Mouse (Mus musculus) intestine, postnatal 0 days (tissue): ENCODE data around the gene Csta1. TPM values are rescaled to one million over a fixed set of nuclear protein-coding genes. Genes with fewer than 3 reads are reported as not detected.
"Not testable (repeated sequence)": the region's sequence is repeated elsewhere in the genome, so short reads cannot be mapped to it uniquely, and the experiment has no call there.

Experiments used
- ATAC-seq: fragments of 200-750 bp; cut with Nextera tagmentation; 2 replicates; pipeline ENCODE4 v1.8.0; 2017; ENCODE audit warnings: mild to moderate bottlenecking, moderate TSS enrichment, moderate library complexity
- H3K27ac ChIP-seq: fragments of 300-500 bp; sonication (generic); 2 replicates; pipeline ENCODE4 v1.5.1; 2014; ENCODE audit warnings: mild to moderate bottlenecking, low read depth, low read length, moderate library complexity
- H3K27me3 ChIP-seq: fragments of 300-500 bp; sonication (generic); replicated peaks from 2 replicates; pipeline ENCODE4 v1.6.1; 2014; ENCODE audit warnings: low read length, mixed read lengths; ENCODE audit not compliant: control insufficient read depth, insufficient read depth
- H3K36me3 ChIP-seq: fragments of 300-500 bp; sonication (generic); 2 replicates; pipeline ENCODE4 v1.6.1; 2014; ENCODE audit warnings: mild to moderate bottlenecking, moderate library complexity; ENCODE audit not compliant: control insufficient read depth, insufficient read depth
- H3K4me1 ChIP-seq: fragments of 300-500 bp; sonication (generic); replicated peaks from 2 replicates; pipeline ENCODE4 v1.6.1; 2014; ENCODE audit warnings: antibody characterized with exemption, low read length, mixed read lengths; ENCODE audit not compliant: control insufficient read depth, insufficient read depth
- H3K4me2 ChIP-seq: fragments of 300-500 bp; sonication (generic); replicated peaks from 2 replicates; pipeline ENCODE4 v1.6.1; 2014; ENCODE audit warnings: low read depth, mild to moderate bottlenecking, moderate library complexity
- H3K4me3 ChIP-seq: fragments of 300-500 bp; sonication (generic); 2 replicates; pipeline ENCODE4 v1.5.1; 2014; ENCODE audit warnings: low read depth, low read length
- H3K9ac ChIP-seq: fragments of 300-500 bp; sonication (generic); 2 replicates; pipeline ENCODE4 v1.6.1; 2014; ENCODE audit warnings: mild to moderate bottlenecking, low read depth, low read length
- H3K9me3 ChIP-seq: fragments of 300-500 bp; sonication (generic); 2 replicates; pipeline ENCODE4 v1.6.1; 2016; ENCODE audit warnings: mixed run types; ENCODE audit not compliant: control insufficient read depth
- CTCF ChIP-seq: sonication (generic); IDR thresholded peaks from 2 replicates; pipeline ENCODE4 v1.5.1; 2016; ENCODE audit warnings: low read depth, mild to moderate bottlenecking, control low read depth, antibody characterized with exemption, moderate library complexity
- WGBS: fragments of 180-500 bp; shearing (Covaris S2); extraction: QIAGEN DNeasy Blood & Tissue Kit; methylation state at CpG from one replicate; pipeline ENCODE4 v1.1.7; 2014; 5-methylcytosine and 5-hydroxymethylcytosine counted together
- polyA plus RNA-seq: library from polyadenylated mRNA; unstranded; fragments of >200 nt; fragmentation: Nextera tagmentation; extraction: Ambion mirVana; gene quantifications from 2 replicates; pipeline ENCODE4 v1.2.1, GENCODE M21; 2015

The Csta1 gene
- 0.12 TPM in 1 of 2 replicates, not detected in the other for polyA plus RNA-seq

DNA sequence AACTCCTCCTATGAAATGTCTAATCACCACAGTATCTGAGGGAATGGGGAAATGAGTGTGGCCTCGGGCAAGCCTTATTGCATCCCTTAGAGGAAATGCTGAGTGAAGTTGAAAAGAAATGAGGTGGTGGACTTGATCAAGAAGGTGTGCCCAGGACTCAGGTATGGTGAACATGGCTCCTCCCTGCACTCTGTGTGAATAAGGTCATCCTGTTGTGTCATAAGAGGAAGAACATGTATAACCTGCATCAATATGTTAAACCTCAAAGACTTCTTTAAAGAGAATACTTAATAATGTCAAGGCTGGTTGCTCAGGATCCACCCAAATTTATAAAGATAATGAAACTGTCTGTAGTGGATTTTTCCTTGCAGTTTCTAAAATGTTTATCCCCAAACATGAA, at the start of gene Csta1:
Gene Csta1 (minus strand): TSS at position 101 of the 400 bp plus-strand sequence.
- no peak for ATAC-seq
- WGBS: 32% methylated on average over 1 of the region's 1 CpGs
- Histone ChIP-seq H3K27me3 (no peaks in the 10 kb centered on the region), H3K4me1 (no peaks in the 10 kb centered on the region), H3K4me3 (no peak within 1 kb of the TSS), H3K9me3 (no peaks in the 10 kb centered on the region), H3K27ac (no peak within 1 kb of the TSS), H3K9ac (no peak within 1 kb of the TSS), H3K36me3 (no peaks in the 10 kb centered on the region), H3K4me2 (no peak within 1 kb of the TSS)
- no peak for TF ChIP-seq CTCF

DNA sequence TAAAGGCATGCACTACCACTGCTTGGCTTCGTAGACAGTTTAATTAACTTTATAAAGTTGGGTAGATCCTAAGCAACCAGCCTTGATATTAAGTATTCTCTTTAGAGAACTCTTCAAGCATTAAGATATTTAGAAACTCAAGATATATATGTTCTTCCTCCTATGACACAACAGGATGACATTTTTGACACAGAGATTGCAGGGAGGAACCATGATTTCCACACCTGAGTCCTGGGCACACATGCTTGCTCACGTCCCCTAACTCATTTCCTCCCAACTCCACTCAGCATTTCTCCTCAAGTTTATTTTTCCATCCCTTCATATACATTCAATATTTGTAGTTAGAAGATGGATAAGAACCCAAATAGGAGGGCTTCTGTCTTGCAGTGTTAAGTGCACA, 48.9 kb upstream of the Csta1 start:
- H3K9ac ChIP-seq: no peak overlapping the region
- no peak overlapping the region for H3K4me2 ChIP-seq
- no peaks in the 10 kb centered on the region for H3K27me3 ChIP-seq
- H3K27ac ChIP-seq: no peak overlapping the region
- H3K36me3 ChIP-seq: no peaks in the 10 kb centered on the region
- no peak overlapping the region for H3K4me3 ChIP-seq
- WGBS: 79% methylated on average over 2 of the region's 2 CpGs
- H3K4me1 ChIP-seq: no peaks in the 10 kb centered on the region
- no peak for TF ChIP-seq CTCF
- ATAC-seq: no peak
- H3K9me3 ChIP-seq: no peaks in the 10 kb centered on the region

DNA sequence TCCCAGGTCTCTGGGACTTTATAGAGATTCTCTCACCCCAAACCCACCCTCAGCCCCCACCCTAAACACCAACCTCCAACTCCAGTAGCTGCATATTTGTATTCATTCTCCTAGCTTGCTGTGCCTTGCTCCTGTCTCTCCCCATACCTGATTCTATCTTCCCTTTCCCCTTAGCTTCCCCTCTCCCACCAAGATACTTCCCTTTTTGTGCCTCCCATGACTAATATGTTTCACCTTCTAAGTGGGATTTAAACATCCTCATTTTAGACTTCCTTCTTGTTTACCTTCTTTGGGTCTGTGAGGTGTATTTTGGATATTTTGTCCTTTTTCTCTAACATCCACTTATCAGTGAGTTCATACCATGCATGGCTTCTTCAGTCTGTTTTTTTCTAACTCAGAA, 45.1 kb upstream of the Csta1 start:
- Histone ChIP-seq H3K36me3 (no peaks in the 10 kb centered on the region), H3K9ac (no peak overlapping the region), H3K4me3 (no peak overlapping the region), H3K27ac (no peak overlapping the region), H3K27me3 (no peaks in the 10 kb centered on the region), H3K4me2 (no peak overlapping the region), H3K9me3 (no peaks in the 10 kb centered on the region), H3K4me1 (no peaks in the 10 kb centered on the region)
- no peak for TF ChIP-seq CTCF
- no peak for ATAC-seq

- H3K9me3 ChIP-seq, H3K4me1 ChIP-seq, H3K4me2 ChIP-seq, H3K9ac ChIP-seq, H3K27ac ChIP-seq, H3K27me3 ChIP-seq, ATAC-seq, H3K4me3 ChIP-seq, H3K36me3 ChIP-seq: not testable (repeated sequence)
- WGBS: 93% methylated on average over 9 of the region's 10 CpGs
These were observed 36.8 kb upstream of the Csta1 start for GRCm38 (mm10) chr16:36167841-36168240.

GRCm38 (mm10) chr16:36156402-36156975, 25.4 kb upstream of the Csta1 start, which contains the start of gene Stfa2l1:
TSS of gene Stfa2l1 (plus strand) at chr16:36156811.
- H3K36me3 ChIP-seq: no peaks in the 10 kb centered on the region
- no peak for TF ChIP-seq CTCF
- no peak within 1 kb of the TSS for H3K4me2 ChIP-seq
- H3K9me3 ChIP-seq: no peaks in the 10 kb centered on the region
- no peak within 1 kb of the TSS for H3K9ac ChIP-seq
- no peak within 1 kb of the TSS for H3K4me3 ChIP-seq
- ATAC-seq: no peak
- H3K27me3 ChIP-seq: no peaks in the 10 kb centered on the region
- H3K4me1 ChIP-seq: no peaks in the 10 kb centered on the region
- H3K27ac ChIP-seq: no peak within 1 kb of the TSS

DNA sequence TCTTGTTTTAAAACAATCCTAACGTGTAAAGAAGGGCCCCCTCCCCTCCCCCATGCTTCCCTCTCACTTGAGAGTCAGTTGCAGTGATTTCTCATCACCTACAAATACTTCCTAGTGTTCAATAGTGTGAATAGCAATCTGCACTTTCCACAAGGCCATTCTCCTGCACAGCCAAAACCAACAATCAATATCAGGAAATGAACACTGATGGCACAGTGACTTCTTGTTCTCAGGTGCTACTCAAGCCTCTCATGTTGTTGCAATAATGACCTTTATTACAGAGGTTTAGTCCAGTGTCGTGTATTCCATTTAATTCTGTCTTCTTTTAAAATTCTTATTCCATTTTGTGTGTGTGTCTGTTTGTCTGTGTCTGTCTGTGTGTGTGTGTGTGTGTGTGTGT, 7.2 kb upstream of the Csta1 start:
- no peak for ATAC-seq
- H3K9ac ChIP-seq: no peak overlapping the region

DNA sequence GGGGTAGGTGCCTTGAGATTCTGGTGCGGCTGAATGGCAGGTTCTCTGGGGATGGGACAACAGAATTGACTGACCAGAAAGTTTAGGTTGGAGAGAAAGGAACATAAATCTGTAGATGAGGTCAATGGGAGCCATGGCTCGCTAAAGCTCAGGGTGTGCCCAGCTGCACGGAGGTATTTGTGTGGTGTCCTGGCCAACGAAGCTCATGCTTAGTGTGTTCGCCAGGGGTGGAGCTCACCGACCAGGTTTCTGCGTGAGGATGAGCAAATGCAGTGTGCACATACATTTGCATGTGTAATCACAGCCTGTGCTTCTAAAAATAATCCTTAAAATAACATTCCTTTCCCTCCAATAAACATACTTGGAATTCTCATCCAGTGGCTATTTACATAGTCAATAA, 2.9 kb downstream of the Csta1 start:
- no peak for ATAC-seq
- WGBS: 58% methylated on average over 7 of the region's 7 CpGs
- H3K4me3 ChIP-seq: no peak overlapping the region
- no peak overlapping the region for H3K4me2 ChIP-seq
- TF ChIP-seq CTCF: no peak
- no peaks in the 10 kb centered on the region for H3K9me3 ChIP-seq
- H3K36me3 ChIP-seq: no peaks in the 10 kb centered on the region
- H3K9ac ChIP-seq: no peak overlapping the region
- H3K27ac ChIP-seq: no peak overlapping the region
- no peaks in the 10 kb centered on the region for H3K27me3 ChIP-seq
- no peaks in the 10 kb centered on the region for H3K4me1 ChIP-seq

More for the DNA sequence above, 7.2 kb upstream of the Csta1 start:
- WGBS: 66% methylated on average over 2 of the region's 2 CpGs
- H3K27ac ChIP-seq: no peak overlapping the region
- H3K4me3 ChIP-seq: no peak overlapping the region
- no peaks in the 10 kb centered on the region for H3K36me3 ChIP-seq
- H3K4me2 ChIP-seq: no peak overlapping the region
- H3K4me1 ChIP-seq: no peaks in the 10 kb centered on the region
- no peak for TF ChIP-seq CTCF
- no peaks in the 10 kb centered on the region for H3K27me3 ChIP-seq
- H3K9me3 ChIP-seq: no peaks in the 10 kb centered on the region

DNA sequence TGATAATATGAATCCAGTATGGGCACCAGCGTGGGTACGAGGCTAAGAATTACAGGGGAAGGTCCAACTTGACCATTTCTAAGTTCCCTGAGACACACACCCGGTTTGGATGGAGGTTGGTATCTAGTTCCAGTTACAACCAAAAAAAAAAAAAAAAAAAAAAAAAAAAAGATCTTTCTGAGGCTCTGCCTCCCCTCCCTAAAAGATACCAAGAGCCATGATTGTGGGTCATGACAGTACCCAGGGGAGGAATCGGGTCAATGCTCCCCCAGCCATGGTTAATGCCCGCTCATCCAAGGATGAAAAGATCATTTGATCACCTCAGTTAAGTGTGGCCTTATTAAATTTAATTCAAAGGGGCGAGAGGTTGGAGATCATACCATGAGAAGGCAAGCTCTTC, 15.3 kb downstream of the Csta1 start:
- not testable (repeated sequence) for H3K9ac ChIP-seq, H3K27me3 ChIP-seq, H3K27ac ChIP-seq, H3K4me1 ChIP-seq, ATAC-seq, H3K4me3 ChIP-seq, H3K36me3 ChIP-seq, H3K9me3 ChIP-seq, H3K4me2 ChIP-seq
- 91% methylated on average over 6 of the region's 6 CpGs for WGBS

DNA sequence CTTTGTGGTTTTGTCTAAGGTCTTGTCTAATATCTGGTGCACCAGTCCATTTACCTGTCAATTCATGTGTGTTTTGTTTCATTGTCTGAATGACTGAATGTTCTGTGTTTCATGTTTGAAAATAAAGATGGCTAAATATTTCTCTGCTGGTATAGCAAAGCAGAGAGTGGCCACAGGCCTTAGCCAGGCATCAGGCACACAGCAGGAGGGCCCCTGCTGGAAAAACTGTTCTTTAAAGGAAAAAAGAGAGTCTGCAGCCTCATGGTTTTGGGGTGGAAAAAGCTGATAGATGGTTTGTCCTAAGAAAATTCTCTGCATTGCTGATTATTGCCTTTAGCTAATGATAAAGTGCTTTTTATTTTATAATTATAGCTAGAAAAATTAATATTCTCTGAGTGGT, 19.6 kb downstream of the Csta1 start:
- H3K4me3 ChIP-seq, H3K4me2 ChIP-seq, ATAC-seq, H3K27ac ChIP-seq, H3K4me1 ChIP-seq, H3K9ac ChIP-seq, H3K36me3 ChIP-seq, H3K9me3 ChIP-seq, H3K27me3 ChIP-seq: not testable (repeated sequence)
